Mouse (Mus musculus): ENCODE data around the gene Acsl3. TPM values are rescaled to one million over a fixed set of nuclear protein-coding genes. Genes with fewer than 3 reads are reported as not detected.
A peak's percentile ranks its signal among the peaks of the same experiment; 100 is the strongest.

Gene Acsl3
- total RNA-seq (2014; fragmentation: Nextera tagmentation) (11.2 and 11.8 TPM in 2 replicates), total RNA-seq (2017) (24.3 and 37.7 TPM in 2 replicates)

GRCm38 (mm10) chr1:78657671-78658440 is at the start of gene Acsl3, which contains the start of gene Utp14b:
TSS of gene Acsl3 (plus strand) at chr1:78657825.
TSS of gene Utp14b (plus strand) at chr1:78658038.
- peak; percentile 93 for ATAC-seq (replicated peaks; ENCODE audit: poor library complexity, severe bottlenecking)

- ATAC-seq (replicated peaks; ENCODE audit: poor library complexity, severe bottlenecking): no peak
These were observed 48.3 kb upstream of the Acsl3 start for GRCm38 (mm10) chr1:78609134-78609907.

GRCm38 (mm10) chr1:78611039-78611438 is 46.6 kb upstream of the Acsl3 start:
- ATAC-seq (replicated peaks; ENCODE audit: poor library complexity, severe bottlenecking): no peak

GRCm38 (mm10) chr1:78612959-78613358 is 44.7 kb upstream of the Acsl3 start:
- ATAC-seq (replicated peaks; ENCODE audit: poor library complexity, severe bottlenecking): no peak

GRCm38 (mm10) chr1:78624352-78624751 is 33.3 kb upstream of the Acsl3 start:
- ATAC-seq (replicated peaks; ENCODE audit: poor library complexity, severe bottlenecking): no peak

- no peak for ATAC-seq (replicated peaks; ENCODE audit: poor library complexity, severe bottlenecking)
These were observed 23.1 kb upstream of the Acsl3 start for GRCm38 (mm10) chr1:78634486-78634885.

GRCm38 (mm10) chr1:78640871-78641270 is 16.8 kb upstream of the Acsl3 start:
- ATAC-seq (replicated peaks; ENCODE audit: poor library complexity, severe bottlenecking): no peak

GRCm38 (mm10) chr1:78641791-78642190 is 15.8 kb upstream of the Acsl3 start:
- ATAC-seq (replicated peaks; ENCODE audit: poor library complexity, severe bottlenecking): no peak

- peak; percentile 20 for ATAC-seq (replicated peaks; ENCODE audit: poor library complexity, severe bottlenecking)
These were observed 15.4 kb upstream of the Acsl3 start for GRCm38 (mm10) chr1:78642197-78642596.

GRCm38 (mm10) chr1:78647317-78647885 is 10.2 kb upstream of the Acsl3 start:
- no peak for ATAC-seq (replicated peaks; ENCODE audit: poor library complexity, severe bottlenecking)

GRCm38 (mm10) chr1:78649269-78650061 is 8.2 kb upstream of the Acsl3 start:
- no peak for ATAC-seq (replicated peaks; ENCODE audit: poor library complexity, severe bottlenecking)

- no peak for ATAC-seq (replicated peaks; ENCODE audit: poor library complexity, severe bottlenecking)
These were observed 1.2 kb upstream of the Acsl3 start for GRCm38 (mm10) chr1:78656472-78656871.

- no peak for ATAC-seq (replicated peaks; ENCODE audit: poor library complexity, severe bottlenecking)
These were observed 500 bp upstream of the Acsl3 start for GRCm38 (mm10) chr1:78657021-78657629.

- no peak for ATAC-seq (replicated peaks; ENCODE audit: poor library complexity, severe bottlenecking)
These were observed 1.0 kb downstream of the Acsl3 start for GRCm38 (mm10) chr1:78658441-78659269.

- ATAC-seq (replicated peaks; ENCODE audit: poor library complexity, severe bottlenecking): no peak
These were observed 1.7 kb downstream of the Acsl3 start for GRCm38 (mm10) chr1:78659270-78659823.

GRCm38 (mm10) chr1:78664326-78664725 is 6.7 kb downstream of the Acsl3 start:
- ATAC-seq (replicated peaks; ENCODE audit: poor library complexity, severe bottlenecking): no peak

GRCm38 (mm10) chr1:78665954-78666499 is 8.4 kb downstream of the Acsl3 start:
- ATAC-seq (replicated peaks; ENCODE audit: poor library complexity, severe bottlenecking): peak; percentile 92

GRCm38 (mm10) chr1:78666585-78666984 is 9.0 kb downstream of the Acsl3 start:
- ATAC-seq (replicated peaks; ENCODE audit: poor library complexity, severe bottlenecking): peak; percentile 50; the same call in 1 of the 2 replicates

Data from granulocyte monocyte progenitor cell, adult 5-6 weeks (primary cell).